In genomic region chr3:128104516-128104915, GRCm38 (mm10) we compare ENCODE assay signal across 31 mouse cellular contexts.
"Had no signal": no experiment of that assay in that cellular context is flagged by ENCODE, and none has a peak within 500 bp of the region (broad histone marks: within the 10 kb centered on the region; RNA-seq: fewer than 3 reads in every experiment).

No protein-coding gene starts in this region.

- DNase-seq: left cerebral cortex, postnatal 4 days; liver; liver, embryonic 13.5 days; liver, postnatal 0 days; lung, adult 18-20 months; lung, adult 2 months; lung, embryonic 14.5 days; lung, postnatal 10 days; lung, postnatal 14 days; lung, postnatal 36 days; lung, postnatal 4 days; midbrain, embryonic 14.5 days had no signal

- H3K4me3 ChIP-seq: limb, embryonic 10.5 days; limb, embryonic 12.5 days; limb, embryonic 13.5 days; limb, embryonic 15.5 days; liver, embryonic 12.5 days; liver, embryonic 13.5 days; liver, embryonic 15.5 days; lung, embryonic 15.5 days; megakaryocyte, embryonic 14.5 days; midbrain, embryonic 10.5 days; midbrain, embryonic 12.5 days; midbrain, embryonic 13.5 days; midbrain, embryonic 15.5 days; myocyte had no signal

- H3K27me3 ChIP-seq: limb, embryonic 12.5 days; limb, embryonic 13.5 days; limb, embryonic 15.5 days; liver, embryonic 12.5 days; liver, embryonic 13.5 days; liver, embryonic 15.5 days; lung, embryonic 15.5 days; megakaryocyte, embryonic 14.5 days; midbrain, embryonic 12.5 days; midbrain, embryonic 13.5 days; midbrain, embryonic 15.5 days had no signal

- H3K4me1 ChIP-seq: limb, embryonic 10.5 days; limb, embryonic 12.5 days; limb, embryonic 13.5 days; limb, embryonic 15.5 days; liver, embryonic 12.5 days; liver, embryonic 13.5 days; liver, embryonic 15.5 days; lung, embryonic 15.5 days; megakaryocyte, embryonic 14.5 days; midbrain, embryonic 10.5 days; midbrain, embryonic 12.5 days; midbrain, embryonic 13.5 days; midbrain, embryonic 15.5 days had no signal

- H3K9ac ChIP-seq: limb, embryonic 12.5 days; limb, embryonic 13.5 days; limb, embryonic 15.5 days; liver, embryonic 12.5 days; liver, embryonic 13.5 days; liver, embryonic 14.5 days; liver, embryonic 15.5 days; liver, postnatal 0 days; lung, embryonic 14.5 days; lung, embryonic 15.5 days; midbrain, embryonic 12.5 days; midbrain, embryonic 13.5 days; midbrain, embryonic 15.5 days had no signal

- H3K9me3 ChIP-seq: limb, embryonic 10.5 days; limb, embryonic 12.5 days; limb, embryonic 13.5 days; limb, embryonic 15.5 days; liver, embryonic 12.5 days; liver, embryonic 13.5 days; liver, embryonic 15.5 days; lung, embryonic 15.5 days; midbrain, embryonic 10.5 days; midbrain, embryonic 12.5 days; midbrain, embryonic 13.5 days; midbrain, embryonic 15.5 days had no signal

- ATAC-seq: liver, embryonic 12.5 days; liver, postnatal 0 days; lung, postnatal 0 days; midbrain, embryonic 13.5 days; midbrain, embryonic 15.5 days; midbrain, embryonic 16.5 days had no signal

- H3K36me3 ChIP-seq: limb, embryonic 10.5 days; limb, embryonic 12.5 days; limb, embryonic 13.5 days; limb, embryonic 15.5 days; liver, embryonic 12.5 days; liver, embryonic 13.5 days; liver, embryonic 15.5 days; lung, embryonic 15.5 days; midbrain, embryonic 10.5 days; midbrain, embryonic 12.5 days; midbrain, embryonic 13.5 days; midbrain, embryonic 15.5 days had no signal

- H3K4me2 ChIP-seq: limb, embryonic 12.5 days; limb, embryonic 13.5 days; limb, embryonic 15.5 days; liver, embryonic 11.5 days; liver, embryonic 12.5 days; liver, embryonic 13.5 days; liver, embryonic 15.5 days; lung, embryonic 14.5 days; lung, embryonic 15.5 days; midbrain, embryonic 11.5 days; midbrain, embryonic 12.5 days; midbrain, embryonic 13.5 days; midbrain, embryonic 15.5 days had no signal

- H3K27ac ChIP-seq: limb, embryonic 10.5 days; limb, embryonic 12.5 days; limb, embryonic 13.5 days; limb, embryonic 15.5 days; liver, embryonic 12.5 days; liver, embryonic 13.5 days; liver, embryonic 14.5 days; liver, embryonic 15.5 days; lung, embryonic 15.5 days; macrophage; midbrain, embryonic 10.5 days; midbrain, embryonic 12.5 days; midbrain, embryonic 13.5 days; midbrain, embryonic 15.5 days had no signal
